Mouse (Mus musculus) cerebellum, postnatal 10 days (tissue): ENCODE results near the gene Myof.

ENCODE experiments used
- DNase-seq, 2 experiments: peaks; one replicate each; pipeline ENCODE4 v3.0.0; 2021; ENCODE audit warnings: mixed read lengths in 2 of 2

Myof gene

DNA sequence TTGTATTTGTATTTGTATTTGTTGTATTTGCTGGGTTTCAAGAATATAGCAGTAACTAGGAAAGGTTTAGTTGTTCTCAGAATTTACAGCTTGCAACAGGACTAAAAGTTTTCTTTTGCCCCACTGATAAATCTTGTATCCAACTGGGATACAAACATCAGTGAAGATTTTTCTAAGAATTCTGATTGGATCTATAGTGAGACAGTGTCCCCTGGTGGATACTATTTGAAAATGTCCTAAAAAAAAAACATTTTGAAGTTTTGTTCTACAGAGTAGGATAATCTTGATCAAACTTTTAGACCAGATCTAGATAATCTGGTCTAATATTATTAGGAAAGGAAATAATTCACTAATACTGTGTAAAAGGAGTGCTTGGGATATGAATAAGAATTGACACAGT, 106.3 kb downstream of the Myof start:
- DNase-seq: no peak

DNA sequence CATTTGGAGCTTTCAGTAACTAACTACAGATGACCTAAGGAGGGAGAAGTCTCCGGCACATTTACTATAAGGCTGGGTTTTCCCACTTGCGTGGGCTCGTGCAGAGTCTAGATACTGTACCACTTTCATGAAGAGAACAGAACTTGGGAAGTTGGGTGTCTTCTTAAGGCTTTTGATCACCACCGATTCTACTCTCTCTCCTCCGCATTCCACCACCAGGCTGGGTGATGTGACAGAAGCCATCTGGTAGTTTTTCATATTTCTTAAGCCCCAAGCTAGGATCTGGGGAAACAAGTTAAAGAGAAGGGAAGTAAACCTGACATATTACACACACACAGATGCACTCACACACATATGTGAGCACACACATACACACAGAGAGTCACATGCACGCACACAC, 108.7 kb downstream of the Myof start:
- DNase-seq: no peak

DNA sequence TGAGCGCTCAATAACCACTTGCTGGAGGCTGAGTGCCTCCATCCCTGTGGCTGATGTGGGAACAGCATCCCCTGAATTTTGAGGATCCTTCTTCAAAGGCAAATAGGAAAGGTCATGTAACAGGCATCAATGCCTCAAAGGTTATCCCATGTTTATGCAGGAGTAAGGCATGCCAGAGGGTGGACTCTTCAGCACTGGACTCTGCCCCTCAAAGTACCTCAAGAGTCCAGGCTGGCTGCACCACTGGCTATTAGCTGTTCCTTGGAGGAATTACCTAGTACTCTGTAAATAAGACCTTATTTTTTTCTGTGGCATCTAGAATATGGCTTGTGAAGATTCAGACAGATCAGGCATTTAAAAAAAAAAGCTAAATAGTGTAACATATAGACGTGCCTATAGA, 111.2 kb downstream of the Myof start:
- no peak for DNase-seq

DNA sequence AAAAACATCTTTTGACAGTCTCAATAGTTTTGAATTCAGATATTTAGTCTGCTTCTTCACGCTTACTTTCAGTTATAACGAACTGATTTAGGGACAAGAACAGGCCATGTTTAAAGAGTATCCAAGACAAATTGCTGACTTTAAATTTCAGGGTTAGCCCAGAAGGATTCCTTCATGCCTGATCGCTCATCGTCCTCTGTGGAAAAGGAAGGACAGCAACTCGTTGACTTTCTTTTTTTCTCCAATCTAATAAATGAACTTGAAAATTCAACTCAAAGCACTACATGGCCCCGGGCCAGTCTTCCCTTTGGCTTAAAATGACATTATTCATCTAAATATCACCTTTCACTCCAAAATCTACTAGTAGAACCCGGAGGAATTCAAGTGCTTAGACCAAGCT, 115.5 kb downstream of the Myof start:
- DNase-seq: no peak

DNA sequence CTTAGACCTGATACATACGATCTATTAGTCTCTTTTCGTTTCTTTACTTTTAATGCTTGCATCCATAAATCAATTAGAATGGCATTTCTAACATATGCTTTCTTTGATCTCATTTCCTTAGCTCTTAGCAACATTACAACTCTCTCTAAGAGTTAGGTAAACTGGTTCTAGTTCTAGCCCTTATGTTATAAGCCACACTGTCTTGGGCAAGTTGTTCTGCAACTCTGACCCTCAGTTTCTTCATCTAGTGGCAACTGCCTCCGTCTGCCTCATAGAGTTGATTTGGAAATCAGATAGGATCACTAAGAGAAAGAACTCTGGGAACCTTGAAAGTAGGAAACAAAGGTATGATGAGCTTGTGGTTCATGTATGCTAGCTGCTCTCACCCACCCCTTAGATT, 118.1 kb downstream of the Myof start:
- DNase-seq: no peak

DNA sequence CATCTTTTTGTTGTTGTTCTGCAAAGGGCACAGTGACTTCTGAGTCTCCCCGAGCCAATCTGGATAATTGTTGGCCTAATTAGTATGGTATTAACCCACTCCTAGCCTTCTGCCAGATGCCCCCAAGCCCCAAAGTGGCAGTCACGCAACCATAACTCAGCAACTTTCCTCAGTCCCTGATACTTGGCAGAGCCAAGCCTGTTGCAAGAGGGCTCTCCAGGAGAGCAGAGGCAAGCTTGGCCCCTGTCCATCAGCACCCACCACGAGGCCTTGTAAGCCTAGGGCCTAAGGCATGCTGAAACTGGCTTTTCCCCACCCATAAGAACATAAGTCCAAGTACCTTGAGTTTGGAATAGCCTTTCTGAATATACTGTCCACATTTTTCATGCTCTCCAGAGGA, 119.1 kb downstream of the Myof start:
- DNase-seq: peak in 1 of 2 experiments; percentile 27

DNA sequence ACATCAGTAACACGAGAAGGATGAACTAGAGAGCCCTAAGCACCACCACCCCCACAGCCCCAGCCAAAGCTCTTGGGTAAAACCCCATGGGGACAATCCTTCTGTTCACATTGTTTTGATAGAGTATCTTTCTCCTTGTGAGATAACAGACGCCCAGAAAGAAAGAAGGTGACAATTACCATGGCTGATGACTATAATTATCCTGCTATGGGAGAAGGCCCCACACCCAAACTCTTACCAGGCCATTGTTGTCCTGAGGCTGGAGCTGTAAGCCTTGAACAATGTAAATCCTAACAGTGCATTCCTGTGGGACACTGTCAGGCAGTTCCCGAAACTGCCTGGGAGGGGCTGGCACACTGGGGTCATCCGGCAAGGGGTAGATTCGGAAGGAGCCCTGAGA, 122.3 kb downstream of the Myof start:
- DNase-seq: no peak

DNA sequence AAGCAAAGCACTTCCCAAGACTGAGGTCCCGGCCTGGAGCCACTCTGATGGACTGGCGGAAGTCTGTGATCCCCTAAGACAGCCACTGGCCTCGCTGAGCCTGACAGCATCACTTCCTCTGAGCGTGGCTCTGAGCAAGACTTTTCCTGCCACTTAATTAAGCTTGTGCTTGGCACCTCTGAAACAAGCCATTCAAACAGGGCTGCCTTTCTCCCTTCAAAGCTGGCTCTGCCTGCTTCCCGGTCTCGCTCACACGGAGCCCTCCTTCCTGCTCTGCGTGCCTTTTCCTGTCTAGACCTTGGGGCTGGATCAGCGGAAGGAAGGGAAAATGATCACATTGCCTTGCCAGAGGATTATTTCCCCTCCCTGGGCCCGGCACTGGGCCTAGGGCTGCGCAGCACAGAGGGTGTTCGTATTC, 124.9 kb downstream of the Myof start:
- DNase-seq: peak; percentile 5

DNA sequence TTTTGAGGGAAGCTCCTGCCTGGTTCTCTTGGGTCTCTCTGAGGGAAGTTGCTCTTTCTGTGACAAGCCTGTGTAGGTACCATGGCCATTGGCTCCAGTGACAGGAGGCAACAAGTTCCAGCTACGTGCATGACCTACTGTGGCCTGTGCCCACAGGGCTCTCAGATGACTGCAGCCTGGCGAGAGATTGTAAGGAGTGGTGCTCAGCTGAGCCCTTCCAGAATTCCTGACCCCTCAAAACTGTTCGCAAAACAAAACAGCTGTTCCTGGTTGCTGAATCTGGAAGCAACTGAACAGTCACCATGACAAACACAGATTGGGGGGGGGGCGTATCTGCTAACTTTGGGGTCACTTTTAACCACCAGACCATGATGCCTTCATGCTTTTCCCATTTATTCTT, 129.1 kb downstream of the Myof start:
- no peak for DNase-seq

DNA sequence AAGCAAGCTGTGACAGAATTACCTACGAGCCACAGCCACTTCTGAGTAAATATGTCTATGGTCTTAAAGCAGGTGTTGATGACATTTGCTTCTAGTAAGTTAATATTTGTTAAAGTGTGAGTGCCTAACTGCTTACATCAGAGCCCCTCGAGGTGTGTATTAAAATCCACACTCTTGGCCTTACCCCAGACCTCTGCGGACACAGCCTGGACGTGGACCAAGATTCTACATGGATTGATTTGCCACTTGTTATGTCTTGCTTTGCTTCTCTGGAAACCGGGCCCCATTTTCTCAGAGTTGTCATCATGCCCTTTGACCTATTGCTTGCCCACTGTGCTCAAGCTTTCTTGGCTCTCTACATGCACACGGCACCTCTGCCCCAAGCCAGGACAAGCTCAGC, 130.9 kb downstream of the Myof start:
- DNase-seq: peak in 1 of 2 experiments; percentile 6

DNA sequence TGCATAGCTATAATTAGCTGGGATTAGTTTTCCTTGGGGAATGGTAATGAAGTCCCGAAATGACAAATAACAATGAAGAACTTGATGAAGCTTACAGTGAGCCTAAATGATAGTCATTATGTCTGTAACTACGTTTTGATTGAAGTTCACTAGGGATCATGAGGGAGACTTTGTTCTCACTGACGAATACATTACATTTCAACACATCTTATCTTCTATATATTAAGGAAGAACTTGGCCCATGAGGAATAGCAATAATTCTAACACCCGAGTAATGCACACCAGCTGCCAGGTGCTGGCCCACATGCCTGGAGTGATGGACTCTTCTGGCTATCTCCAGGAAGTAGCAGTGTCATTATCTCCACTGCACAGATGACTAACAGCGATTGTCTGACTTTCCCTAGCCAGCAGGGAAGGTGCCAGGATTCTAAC, 133.5 kb downstream of the Myof start:
- no peak for DNase-seq

DNA sequence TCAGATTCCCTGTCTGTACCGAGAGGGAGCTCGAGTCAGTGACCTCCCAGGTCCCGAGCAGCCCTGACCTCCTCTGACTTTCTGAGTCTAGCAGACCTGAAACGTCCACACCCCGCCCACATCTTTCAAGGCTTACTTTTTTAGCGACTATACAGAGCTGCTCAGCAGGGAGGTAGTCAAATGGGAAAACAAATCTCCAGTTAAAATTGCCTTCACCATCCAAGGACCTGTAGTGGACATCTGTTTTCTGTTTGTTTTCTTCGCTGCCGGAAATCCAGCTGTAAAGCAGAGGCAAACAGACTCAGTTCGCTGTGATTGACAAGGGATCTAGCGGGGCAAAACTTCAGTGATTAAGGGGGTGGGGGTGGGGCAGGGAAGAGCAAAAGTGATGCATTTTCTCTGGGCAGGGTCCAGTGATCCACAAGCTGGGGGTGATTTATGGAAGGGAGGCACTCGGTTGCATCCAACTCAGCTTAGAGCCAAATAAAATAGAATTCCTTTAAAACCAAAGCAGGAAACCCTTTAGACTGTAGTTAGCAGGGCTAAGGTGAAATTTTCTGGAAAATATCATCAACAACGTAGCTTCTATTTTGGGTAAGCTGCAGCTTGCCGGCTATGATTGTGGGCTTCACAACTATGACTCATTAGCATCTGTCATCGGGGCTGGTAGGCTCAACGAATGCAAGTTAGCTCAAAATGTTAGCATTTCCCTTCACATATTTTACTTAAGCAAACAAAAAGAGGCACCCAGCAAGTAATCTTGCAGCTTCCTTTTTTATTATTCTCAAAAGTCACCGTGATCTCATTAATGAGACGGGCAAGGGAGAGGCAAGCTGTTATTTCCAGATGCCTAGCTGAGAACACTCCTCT, 135.7 kb downstream of the Myof start:
- DNase-seq: no peak

DNA sequence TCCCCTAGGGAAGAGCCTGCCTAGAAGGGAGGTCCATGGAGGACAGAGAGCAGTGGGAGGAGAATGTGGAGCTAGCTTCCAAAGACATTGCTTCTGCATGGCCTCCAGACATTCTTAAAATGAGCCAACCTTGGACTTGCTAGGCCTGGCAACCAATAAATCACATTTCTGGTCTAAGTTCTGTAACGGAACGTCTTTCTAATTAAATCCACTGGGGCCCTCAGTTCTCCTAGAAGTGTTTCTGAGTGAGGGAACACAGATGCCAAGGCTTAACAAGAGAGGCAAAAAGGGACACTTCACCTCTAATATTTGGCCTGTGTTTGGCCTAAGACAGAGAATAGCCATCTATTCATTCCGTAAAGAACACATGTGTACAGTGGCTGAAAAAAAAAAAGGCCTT, 136.5 kb downstream of the Myof start:
- DNase-seq: no peak

DNA sequence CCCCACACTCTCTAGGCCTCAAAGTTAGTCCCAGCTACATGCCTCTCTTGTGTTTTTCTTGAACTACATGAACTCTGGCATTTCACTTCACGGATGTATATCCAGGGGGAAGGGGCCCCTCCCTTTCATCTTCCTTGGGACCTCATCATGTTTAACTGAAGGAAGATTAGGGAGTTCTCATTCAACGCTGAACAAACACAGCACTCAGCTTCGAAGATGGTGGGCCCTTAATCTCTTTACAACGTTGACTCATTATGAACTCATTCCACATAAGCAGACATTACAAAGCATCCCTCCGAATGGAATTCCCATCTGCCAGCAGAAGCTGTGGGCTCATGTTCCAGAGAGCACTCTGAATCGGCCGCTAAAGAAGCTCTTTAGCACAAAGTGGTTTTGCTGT, 147.3 kb downstream of the Myof start:
- DNase-seq: no peak

DNA sequence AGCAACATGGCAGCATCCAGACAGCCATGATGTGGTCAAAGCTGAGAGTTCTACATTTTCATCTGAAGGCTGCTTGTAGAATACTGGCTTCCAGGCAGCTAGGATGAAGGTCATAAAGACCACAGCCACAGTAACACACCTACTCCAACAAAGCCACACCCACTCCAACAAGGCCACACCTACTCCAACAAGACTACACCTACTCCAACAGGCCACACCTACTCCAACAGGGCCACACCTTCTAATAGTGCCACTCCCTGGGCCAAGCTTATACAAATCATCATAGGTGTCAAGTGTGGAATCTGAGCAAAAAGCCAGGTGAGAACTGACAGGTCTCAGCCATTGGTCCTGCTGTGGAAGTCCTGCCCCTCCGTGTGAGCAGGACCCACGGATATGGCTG, 152.4 kb downstream of the Myof start:
- DNase-seq: no peak

DNA sequence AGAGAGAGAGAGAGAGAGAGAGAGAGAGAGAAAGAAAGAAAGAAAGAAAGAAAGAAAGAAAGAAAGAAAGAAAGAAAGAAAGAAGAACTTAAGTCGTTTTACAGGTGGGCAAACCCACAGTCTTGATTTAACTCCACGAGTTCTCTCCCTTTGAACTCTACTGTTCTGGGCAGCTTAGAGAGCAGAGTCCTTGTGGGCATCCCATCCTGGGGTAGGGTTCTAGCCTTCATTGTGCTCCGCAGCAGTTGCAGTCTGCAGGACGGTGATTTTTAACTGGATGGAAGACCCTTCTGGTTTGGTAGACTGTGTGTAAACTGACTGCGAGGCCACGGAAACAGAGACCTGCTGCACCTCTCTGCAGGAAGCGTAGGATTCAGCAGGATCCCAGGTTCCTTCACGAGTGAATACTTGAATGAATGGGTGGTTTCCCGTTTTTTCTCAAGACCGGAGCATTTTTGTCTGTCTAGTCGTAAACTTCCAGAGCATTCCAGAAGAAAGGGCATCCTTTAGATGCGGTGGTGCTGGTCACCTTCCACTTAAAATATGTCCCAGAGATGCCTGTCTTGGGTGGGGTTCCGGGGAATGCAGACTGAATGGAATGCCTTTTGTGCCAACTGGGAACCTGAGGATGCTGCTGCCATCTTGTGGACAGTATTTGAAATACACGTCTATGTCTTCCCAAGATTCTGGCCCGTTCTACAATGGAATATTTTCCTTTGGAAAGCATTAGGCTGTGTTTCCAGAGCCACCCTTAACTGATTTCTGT, 156.8 kb downstream of the Myof start:
- DNase-seq: peak; percentile 76 to 84

DNA sequence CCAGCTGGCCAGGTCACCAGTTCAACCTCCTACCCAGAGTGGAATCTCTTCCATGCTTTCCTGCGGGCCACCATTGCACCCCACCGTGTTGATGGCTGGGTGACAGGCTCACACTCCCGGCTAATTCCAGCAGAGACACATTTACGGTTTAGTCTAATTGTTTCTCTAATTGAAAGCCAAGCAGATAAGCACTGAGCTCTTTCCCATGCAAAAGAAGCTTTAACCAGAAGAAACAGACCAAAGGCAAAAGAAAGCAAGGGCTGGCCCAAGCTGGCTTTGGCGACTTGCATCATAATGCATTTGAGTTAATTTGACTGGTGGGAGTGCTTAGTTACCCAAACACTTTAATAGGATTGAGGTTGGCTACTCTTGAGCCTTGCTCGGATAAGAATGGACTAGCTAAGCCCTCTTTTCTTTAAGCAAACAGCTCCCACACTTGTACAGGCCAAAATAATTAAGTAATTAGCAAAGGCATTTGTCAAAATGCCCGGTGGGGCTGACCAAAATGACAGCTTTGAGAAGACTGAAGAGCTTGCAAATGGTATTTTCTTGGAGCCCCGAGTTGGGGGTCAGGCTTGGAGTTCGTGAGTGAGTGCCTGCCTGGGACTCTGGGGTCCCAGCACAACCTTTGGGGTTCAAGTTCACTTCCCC, 161.8 kb downstream of the Myof start:
- DNase-seq: peak; percentile 13 to 21

DNA sequence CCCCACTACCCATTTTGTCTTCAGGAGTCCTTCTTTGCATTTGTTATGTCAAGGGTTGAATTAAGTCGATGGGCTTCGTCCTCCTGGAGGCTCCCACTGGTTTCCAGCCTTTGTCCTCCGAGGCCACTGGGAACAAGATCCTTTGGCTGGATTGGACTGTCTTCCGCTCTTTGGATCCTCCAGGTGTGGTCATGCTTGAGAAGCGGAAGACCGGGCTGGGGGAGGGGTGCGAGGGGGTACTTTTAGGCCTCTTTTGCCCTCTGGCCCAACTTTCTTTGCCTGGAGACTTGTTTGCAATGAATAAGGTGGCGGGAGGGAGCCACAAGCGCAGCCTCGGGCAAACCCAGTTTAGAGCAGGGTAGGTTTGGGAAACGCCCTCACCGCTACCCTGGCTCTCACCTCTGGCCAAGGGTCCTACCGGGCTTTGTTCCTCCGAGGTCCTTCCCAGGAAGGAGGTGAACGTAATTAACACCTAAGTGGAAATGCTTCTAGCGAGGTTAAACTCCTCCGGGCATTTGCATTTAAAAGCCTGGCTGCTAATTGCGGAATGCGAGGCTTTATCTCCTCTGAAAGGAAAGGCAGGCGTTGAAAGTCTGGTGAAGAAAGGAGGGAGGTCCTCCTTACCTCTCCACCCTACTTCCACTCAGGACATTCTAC, 165.7 kb downstream of the Myof start:
- no peak for DNase-seq

DNA sequence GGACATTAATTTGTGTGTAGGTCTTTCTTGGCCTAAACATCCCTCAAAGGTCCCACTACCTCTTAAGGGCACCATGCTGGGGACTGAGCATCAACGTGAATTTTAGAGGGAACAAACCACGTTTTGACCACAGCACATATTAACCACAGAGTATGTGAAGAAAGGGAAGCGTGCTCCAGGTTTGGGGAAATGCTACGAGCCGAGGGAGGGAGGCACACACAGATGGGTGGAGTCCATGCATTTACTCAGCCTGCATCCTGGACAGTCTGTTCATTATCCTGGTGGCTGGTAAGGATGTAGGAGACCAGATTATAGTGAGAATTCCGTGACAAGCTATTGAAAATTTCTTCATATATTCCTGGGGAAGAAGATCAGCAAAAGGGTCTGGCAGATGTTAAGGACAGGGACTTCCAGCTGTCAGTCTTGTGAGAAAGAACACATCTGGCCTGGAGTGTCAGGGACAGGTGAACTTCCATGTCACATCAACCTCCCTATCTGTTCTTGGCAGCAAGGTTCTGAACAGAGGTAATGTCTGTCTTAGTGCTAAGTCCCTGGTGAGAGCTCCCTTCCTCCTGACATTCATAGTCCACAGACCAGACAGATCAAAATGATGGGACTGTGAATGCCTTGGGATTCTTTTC, 166.7 kb downstream of the Myof start:
- no peak for DNase-seq

DNA sequence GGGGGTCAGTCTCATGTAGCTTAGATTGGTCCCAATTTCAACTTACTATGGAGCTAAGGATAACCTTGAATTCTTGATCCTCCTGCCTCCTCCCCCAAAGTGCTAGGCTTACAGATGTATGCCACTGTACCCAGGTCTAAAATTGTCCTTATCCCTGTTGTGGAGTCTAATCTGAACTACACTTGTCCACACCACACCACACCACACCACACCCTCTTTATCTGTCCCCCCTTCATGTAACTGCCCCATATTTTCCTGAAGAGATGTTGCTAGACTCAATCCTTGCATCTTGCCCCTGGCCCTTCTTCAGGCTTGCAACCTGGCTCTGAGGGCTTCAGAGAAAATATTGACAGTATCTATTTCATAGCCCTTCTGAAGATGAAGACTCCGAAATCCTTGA, 169.9 kb downstream of the Myof start:
- no peak for DNase-seq

DNA sequence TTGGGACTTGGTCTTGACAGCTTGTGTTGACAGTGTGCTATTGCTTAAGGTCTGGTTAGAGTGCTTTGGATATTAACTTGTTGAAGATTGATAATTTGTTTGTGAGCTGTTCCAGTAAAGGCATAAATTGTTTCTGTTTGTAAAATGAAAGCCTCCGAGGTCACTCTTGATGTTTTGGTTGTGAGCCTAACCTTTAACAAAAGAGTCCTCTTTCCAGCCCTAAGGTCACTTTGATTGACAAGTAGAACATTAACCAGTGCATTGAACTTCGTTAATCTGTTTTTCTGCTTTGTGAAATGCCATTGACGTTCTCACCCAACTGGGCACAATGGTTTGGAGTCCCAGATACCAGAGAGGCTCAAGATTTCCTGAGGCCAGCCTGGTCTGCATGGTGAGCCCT, 175.8 kb downstream of the Myof start:
- no peak for DNase-seq

DNA sequence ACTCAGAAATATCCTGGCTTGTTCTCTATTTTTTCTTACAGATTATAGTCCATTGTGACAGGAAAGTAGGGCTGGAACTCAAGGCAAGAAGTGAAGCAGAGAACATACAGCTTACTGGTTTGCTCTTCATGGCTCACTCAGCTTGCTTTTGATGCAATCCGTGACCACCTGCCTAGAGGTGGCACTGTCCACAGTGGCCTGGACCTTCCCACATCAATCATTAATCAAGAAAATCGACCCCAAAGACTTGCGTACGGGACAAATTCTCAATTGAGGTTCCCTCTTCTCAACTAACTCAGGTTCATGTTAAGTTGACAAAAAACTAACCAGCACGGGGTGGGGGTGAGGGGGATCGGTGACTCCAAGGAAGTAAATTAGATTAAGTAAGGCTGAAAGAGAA, 176.4 kb downstream of the Myof start:
- no peak for DNase-seq

DNA sequence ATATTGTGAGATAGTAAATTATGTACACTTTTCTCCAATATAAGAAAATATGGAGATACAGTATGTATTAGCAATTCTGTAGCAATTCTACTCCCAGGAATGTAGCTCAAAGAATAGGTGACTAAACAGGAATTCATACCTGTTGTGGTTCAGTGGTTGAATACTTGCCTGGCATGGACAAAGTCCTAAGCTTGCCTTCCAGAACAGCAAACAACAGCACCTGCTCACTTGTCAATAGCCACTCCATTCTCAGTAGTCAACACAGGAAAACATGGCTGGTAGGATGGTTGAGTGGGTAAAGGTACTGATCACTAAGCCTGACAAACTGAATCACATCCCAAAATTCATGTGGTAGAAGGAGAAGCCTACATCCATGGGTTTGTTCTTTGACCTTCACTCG, 182.2 kb downstream of the Myof start:
- no peak for DNase-seq
